Mouse (Mus musculus) embryonic fibroblast, embryonic 13.5 days (primary cell): ENCODE data around the gene Fam213b. TPM values are rescaled to one million over a fixed set of nuclear protein-coding genes. Genes with fewer than 3 reads are reported as not detected.

ENCODE experiments used
- H3K27ac ChIP-seq: 2 replicates; pipeline ENCODE4 v1.5.1; 2012; ENCODE audit warnings: low read length, control low read depth, inconsistent platforms; ENCODE audit not compliant: insufficient read depth
- H3K4me1 ChIP-seq: 2 replicates; pipeline ENCODE4 v1.6.1; 2011; ENCODE audit warnings: low read length; ENCODE audit not compliant: control insufficient read depth, insufficient read depth
- H3K4me3 ChIP-seq: 2 replicates; pipeline ENCODE4 v1.5.1; 2011; ENCODE audit warnings: mild to moderate bottlenecking, control low read depth, low read length; ENCODE audit not compliant: insufficient read depth
- CTCF ChIP-seq: IDR thresholded peaks from 2 replicates; pipeline ENCODE4 v1.5.1; 2011; ENCODE audit warnings: mild to moderate bottlenecking, control low read depth, low read length, moderate library complexity, borderline replicate concordance; ENCODE audit not compliant: insufficient read depth
- POLR2A ChIP-seq: IDR thresholded peaks from 2 replicates; pipeline ENCODE4 v1.6.1; 2011; ENCODE audit warnings: low read depth, mild to moderate bottlenecking, control low read depth, low read length, moderate library complexity
- polyA plus RNA-seq: library from polyadenylated mRNA; stranded (reverse); fragments of >200 nt; gene quantifications from 2 replicates; pipeline ENCODE4 v1.2.4, GENCODE M21; 2011; ENCODE audit warnings: low read depth; ENCODE audit not compliant: missing spikeins, insufficient read length

The Fam213b gene
- polyA plus RNA-seq, 1 experiment: 13.7 TPM

- no peak overlapping the region for H3K27ac ChIP-seq
- no peaks in the 10 kb centered on the region for H3K4me1 ChIP-seq
- TF ChIP-seq CTCF: no peak
- TF ChIP-seq POLR2A: no peak
- no peak overlapping the region for H3K4me3 ChIP-seq
Measured at GRCm38 (mm10) chr4:154864961-154865760, 33.8 kb downstream of the Fam213b start.

DNA sequence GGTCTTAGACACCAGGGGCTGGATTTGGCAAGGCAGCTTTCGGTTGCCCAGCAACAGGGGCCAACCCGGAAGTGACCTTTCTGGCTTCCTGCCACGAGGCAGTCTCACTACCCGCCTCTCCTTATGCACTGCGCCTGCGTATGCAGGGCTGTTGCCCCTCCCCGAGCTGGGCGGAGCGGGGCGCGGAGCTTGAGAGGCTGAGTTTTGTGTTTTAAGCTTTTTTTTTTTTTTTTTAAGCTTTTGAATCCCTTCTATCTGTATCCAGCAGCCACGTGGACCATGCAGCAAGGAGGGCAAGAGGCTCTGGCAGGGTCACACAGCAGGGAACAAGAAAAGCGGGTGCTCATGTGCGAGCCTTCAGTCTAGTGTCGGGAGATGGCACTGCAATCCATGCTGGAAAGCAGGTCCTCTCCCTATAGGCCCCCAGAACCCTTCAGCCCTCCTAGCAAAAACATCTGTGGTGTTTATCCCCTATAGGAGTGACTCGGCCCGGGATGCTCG, 34.6 kb downstream of the Fam213b start:
- TF ChIP-seq CTCF: no peak
- peak; percentile 44 for TF ChIP-seq POLR2A
- H3K4me3 ChIP-seq: 0 out of 2 replicates have a peak overlapping the region, but pooled peaks have one; percentile 11

DNA sequence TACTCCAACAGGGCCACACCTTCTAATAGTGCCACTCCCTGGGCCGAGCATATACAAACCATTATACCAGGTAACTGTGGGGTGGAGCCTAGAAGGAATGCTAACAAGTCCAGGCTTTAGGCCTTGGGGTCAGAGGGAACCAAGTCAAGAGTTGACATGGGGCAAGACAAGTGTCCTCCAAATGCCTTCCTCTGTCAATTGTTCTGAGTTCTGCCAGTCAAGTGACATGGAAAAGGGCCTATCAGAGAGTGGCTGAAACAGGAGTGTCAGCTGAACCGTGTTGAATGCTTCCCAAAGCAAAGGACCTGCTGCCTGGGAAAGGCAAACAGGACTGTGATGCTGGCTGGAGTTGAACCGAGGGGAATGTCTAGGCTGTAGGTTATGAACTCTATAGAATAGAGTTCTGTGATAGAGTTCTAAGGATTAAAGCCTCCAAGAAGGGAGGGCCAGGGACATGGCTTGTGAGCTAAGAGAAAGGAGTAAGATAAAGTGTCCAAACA, 35.4 kb downstream of the Fam213b start:
- no peaks in the 10 kb centered on the region for H3K4me1 ChIP-seq
- no peak overlapping the region for H3K27ac ChIP-seq
- no peak overlapping the region for H3K4me3 ChIP-seq
- TF ChIP-seq POLR2A: no peak
- no peak for TF ChIP-seq CTCF

More for the DNA sequence above, 34.6 kb downstream of the Fam213b start:
- Histone ChIP-seq H3K27ac (no peak overlapping the region), H3K4me1 (no peaks in the 10 kb centered on the region)

DNA sequence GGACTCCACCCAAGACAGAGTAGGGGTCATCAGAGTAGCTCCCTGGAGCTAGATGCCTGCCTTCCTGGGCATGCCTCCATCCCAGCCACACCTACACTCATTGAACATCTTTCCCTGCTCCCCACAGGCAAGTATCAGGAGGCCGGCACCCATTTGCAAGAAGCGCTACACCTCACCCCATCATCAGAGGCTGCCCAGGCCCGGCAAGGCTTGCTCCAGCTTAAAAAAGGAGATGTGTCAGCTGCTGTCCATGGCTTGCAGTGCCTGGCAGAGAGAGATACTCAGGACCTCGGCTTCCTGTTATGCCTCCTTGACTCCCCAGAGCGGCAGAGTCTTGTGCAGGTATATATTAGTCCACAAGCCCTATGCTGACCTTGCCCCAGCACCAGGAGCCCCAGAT, 37.0 kb downstream of the Fam213b start:
- Histone ChIP-seq H3K4me3 (no peak overlapping the region), H3K27ac (no peak overlapping the region), H3K4me1 (no peaks in the 10 kb centered on the region)
- TF ChIP-seq POLR2A (no peak), CTCF (no peak)

GRCm38 (mm10) chr4:154858601-154859000, 40.3 kb downstream of the Fam213b start:
- TF ChIP-seq POLR2A (no peak), CTCF (no peak)
- Histone ChIP-seq H3K27ac (no peak overlapping the region), H3K4me3 (no peak overlapping the region), H3K4me1 (no peaks in the 10 kb centered on the region)

DNA sequence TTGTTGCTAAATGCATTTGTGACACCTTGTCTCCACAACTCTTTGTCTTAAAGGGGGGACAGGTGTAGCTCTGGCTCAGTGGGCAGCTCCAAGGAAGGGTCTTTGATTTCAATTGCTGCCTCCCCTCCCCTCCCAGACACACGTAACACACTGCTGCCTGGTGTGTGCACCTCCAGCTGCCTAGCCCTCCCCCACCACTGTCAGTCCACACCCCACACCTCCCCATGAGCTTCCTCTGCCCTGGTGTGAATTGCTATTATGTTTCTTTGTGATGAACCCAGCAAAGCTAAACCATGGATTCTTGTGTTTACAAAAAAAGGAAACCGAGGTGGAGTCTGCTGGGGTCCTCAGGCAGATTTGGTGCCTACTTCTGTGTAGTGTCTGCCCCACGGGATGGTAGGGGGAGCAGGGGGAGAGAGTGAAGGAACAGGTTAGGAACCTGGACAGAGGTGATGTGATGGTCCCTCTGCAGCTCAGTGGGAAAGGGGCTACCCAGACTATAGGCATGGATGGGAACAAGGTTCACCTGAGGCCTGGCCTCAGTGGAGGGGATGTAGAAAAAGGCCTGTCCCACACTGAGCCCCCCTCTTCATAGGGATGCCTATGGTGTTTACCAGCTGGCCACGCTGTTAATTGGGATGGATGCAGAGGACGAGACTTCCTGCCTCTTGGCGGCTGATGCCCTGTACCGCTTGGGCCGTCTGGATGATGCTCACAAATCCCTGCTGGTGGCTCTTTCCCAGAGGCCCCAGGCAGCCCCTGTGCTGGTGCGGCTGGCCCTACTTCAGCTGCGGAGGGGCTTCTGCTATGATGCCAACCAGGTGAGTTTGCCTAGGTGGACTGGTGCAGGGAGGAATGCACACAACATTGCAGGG, 41.3 kb downstream of the Fam213b start:
- Histone ChIP-seq H3K4me1 (no peaks in the 10 kb centered on the region), H3K27ac (no peak overlapping the region), H3K4me3 (no peak overlapping the region)
- TF ChIP-seq CTCF: no peak
- no peak for TF ChIP-seq POLR2A

- TF ChIP-seq CTCF (no peak), POLR2A (no peak)
- Histone ChIP-seq H3K4me1 (no peaks in the 10 kb centered on the region), H3K4me3 (peak overlapping the region; percentile 7; the same call in 1 of the 2 replicates), H3K27ac (no peak overlapping the region)
Measured at GRCm38 (mm10) chr4:154856882-154857281, 42.1 kb downstream of the Fam213b start.

DNA sequence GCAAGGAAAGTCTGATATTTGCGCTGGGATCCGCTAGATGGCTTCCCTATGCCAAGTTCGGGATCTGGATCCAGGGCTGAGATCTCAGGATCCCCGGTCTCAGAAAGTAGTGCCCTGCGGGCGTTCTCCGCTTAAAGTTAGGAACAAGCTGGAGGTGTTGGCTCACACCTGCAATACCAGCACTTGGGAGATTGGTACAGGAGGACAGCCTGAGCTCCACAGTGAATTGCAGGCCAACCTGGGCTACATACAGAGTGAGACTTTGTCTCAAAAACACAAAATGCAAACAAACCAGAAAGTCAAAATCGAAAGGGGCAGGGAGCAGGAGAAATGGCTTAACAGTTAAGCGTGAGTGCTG, 42.5 kb downstream of the Fam213b start:
- Histone ChIP-seq H3K4me3 (peak overlapping the region; percentile 7), H3K27ac (no peak overlapping the region), H3K4me1 (no peaks in the 10 kb centered on the region)
- TF ChIP-seq POLR2A: no peak
- TF ChIP-seq CTCF: no peak

GRCm38 (mm10) chr4:154855721-154856479, 43.0 kb downstream of the Fam213b start:
- Histone ChIP-seq H3K4me1 (no peaks in the 10 kb centered on the region), H3K4me3 (peak overlapping the region; percentile 7), H3K27ac (no peak overlapping the region)
- TF ChIP-seq POLR2A: no peak
- peak; percentile 83 for TF ChIP-seq CTCF
